Mouse (Mus musculus): ENCODE measurements around the gene Uvrag. TPM values are rescaled to one million over a fixed set of nuclear protein-coding genes. Genes with fewer than 3 reads are reported as not detected.
A peak's percentile ranks its signal among the peaks of the same experiment; 100 is the strongest.

Gene Uvrag
- polyA plus RNA-seq, 1 experiment, result 12.3 TPM

GRCm38 (mm10) chr7:99116781-99117180, 24.2 kb downstream of the Uvrag start:
- DNase-seq (ENCODE audit: low read depth), result no peak
- TF ChIP-seq CTCF (IDR thresholded peaks at IDR 0.05; ENCODE audit: borderline replicate concordance, extremely low read depth, insufficient read depth, insufficient read length) (no peak), POLR2A (IDR thresholded peaks at IDR 0.05; ENCODE audit: borderline replicate concordance, extremely low read depth, insufficient read depth, insufficient read length, poor library complexity, severe bottlenecking) (no peak)

- no peak for DNase-seq (ENCODE audit: low read depth)
- no peak for TF ChIP-seq POLR2A (IDR thresholded peaks at IDR 0.05; ENCODE audit: borderline replicate concordance, extremely low read depth, insufficient read depth, insufficient read length, poor library complexity, severe bottlenecking)
- no peak for TF ChIP-seq CTCF (IDR thresholded peaks at IDR 0.05; ENCODE audit: borderline replicate concordance, extremely low read depth, insufficient read depth, insufficient read length)
Measured at GRCm38 (mm10) chr7:99114006-99114726, 26.8 kb downstream of the Uvrag start.

- no peak for TF ChIP-seq POLR2A (IDR thresholded peaks at IDR 0.05; ENCODE audit: borderline replicate concordance, extremely low read depth, insufficient read depth, insufficient read length, poor library complexity, severe bottlenecking)
- TF ChIP-seq CTCF (IDR thresholded peaks at IDR 0.05; ENCODE audit: borderline replicate concordance, extremely low read depth, insufficient read depth, insufficient read length), result peak; percentile 63; the same call in 1 of the 2 replicates
- DNase-seq (ENCODE audit: low read depth), result peak; percentile 62
Measured at GRCm38 (mm10) chr7:99107566-99107965, 33.4 kb downstream of the Uvrag start.

- TF ChIP-seq CTCF (IDR thresholded peaks at IDR 0.05; ENCODE audit: borderline replicate concordance, extremely low read depth, insufficient read depth, insufficient read length) (no peak), POLR2A (IDR thresholded peaks at IDR 0.05; ENCODE audit: borderline replicate concordance, extremely low read depth, insufficient read depth, insufficient read length, poor library complexity, severe bottlenecking) (no peak)
- no peak for DNase-seq (ENCODE audit: low read depth)
Measured at GRCm38 (mm10) chr7:99106714-99107270, 34.1 kb downstream of the Uvrag start.

- DNase-seq (ENCODE audit: low read depth), result peak; percentile 26
- TF ChIP-seq POLR2A (IDR thresholded peaks at IDR 0.05; ENCODE audit: borderline replicate concordance, extremely low read depth, insufficient read depth, insufficient read length, poor library complexity, severe bottlenecking) (no peak), CTCF (IDR thresholded peaks at IDR 0.05; ENCODE audit: borderline replicate concordance, extremely low read depth, insufficient read depth, insufficient read length) (no peak)
Measured at GRCm38 (mm10) chr7:99101767-99102593, 39.0 kb downstream of the Uvrag start.

- TF ChIP-seq POLR2A (IDR thresholded peaks at IDR 0.05; ENCODE audit: borderline replicate concordance, extremely low read depth, insufficient read depth, insufficient read length, poor library complexity, severe bottlenecking), result no peak
- DNase-seq (ENCODE audit: low read depth), result no peak
Measured at GRCm38 (mm10) chr7:99101076-99101475, 39.9 kb downstream of the Uvrag start.

GRCm38 (mm10) chr7:99100573-99100972, 40.4 kb downstream of the Uvrag start:
- no peak for DNase-seq (ENCODE audit: low read depth)
- TF ChIP-seq CTCF (IDR thresholded peaks at IDR 0.05; ENCODE audit: borderline replicate concordance, extremely low read depth, insufficient read depth, insufficient read length) (no peak), POLR2A (IDR thresholded peaks at IDR 0.05; ENCODE audit: borderline replicate concordance, extremely low read depth, insufficient read depth, insufficient read length, poor library complexity, severe bottlenecking) (no peak)

- no peak for DNase-seq (ENCODE audit: low read depth)
- TF ChIP-seq POLR2A (IDR thresholded peaks at IDR 0.05; ENCODE audit: borderline replicate concordance, extremely low read depth, insufficient read depth, insufficient read length, poor library complexity, severe bottlenecking), result no peak
Measured at GRCm38 (mm10) chr7:99100087-99100486, 40.9 kb downstream of the Uvrag start.

GRCm38 (mm10) chr7:99097781-99098180, 43.2 kb downstream of the Uvrag start:
- TF ChIP-seq CTCF (IDR thresholded peaks at IDR 0.05; ENCODE audit: borderline replicate concordance, extremely low read depth, insufficient read depth, insufficient read length) (no peak), POLR2A (IDR thresholded peaks at IDR 0.05; ENCODE audit: borderline replicate concordance, extremely low read depth, insufficient read depth, insufficient read length, poor library complexity, severe bottlenecking) (no peak)
- no peak for DNase-seq (ENCODE audit: low read depth)

GRCm38 (mm10) chr7:99097128-99097527, 43.8 kb downstream of the Uvrag start:
- TF ChIP-seq POLR2A (IDR thresholded peaks at IDR 0.05; ENCODE audit: borderline replicate concordance, extremely low read depth, insufficient read depth, insufficient read length, poor library complexity, severe bottlenecking), result no peak
- no peak for TF ChIP-seq CTCF (IDR thresholded peaks at IDR 0.05; ENCODE audit: borderline replicate concordance, extremely low read depth, insufficient read depth, insufficient read length)
- DNase-seq (ENCODE audit: low read depth), result no peak

- DNase-seq (ENCODE audit: low read depth), result no peak
- TF ChIP-seq POLR2A (IDR thresholded peaks at IDR 0.05; ENCODE audit: borderline replicate concordance, extremely low read depth, insufficient read depth, insufficient read length, poor library complexity, severe bottlenecking), result no peak
- TF ChIP-seq CTCF (IDR thresholded peaks at IDR 0.05; ENCODE audit: borderline replicate concordance, extremely low read depth, insufficient read depth, insufficient read length), result peak; percentile 46; the same call in 1 of the 2 replicates
Measured at GRCm38 (mm10) chr7:99095191-99095590, 45.8 kb downstream of the Uvrag start.

Measured in brain, embryonic 14.5 days (tissue).